21 mouse cellular contexts compared by ENCODE assay signal in genomic region chr5:54005865-54006225, GRCm38 (mm10). TPM values are rescaled to one million over a fixed set of nuclear protein-coding genes. Genes with fewer than 3 reads are reported as not detected.
DNase-seq lines count a peak whose midpoint lies in the region; ATAC-seq and TF ChIP-seq lines count a peak whose summit lies in the region.
"Had no signal": no experiment of that assay in that cellular context is flagged by ENCODE, and none has a peak within 500 bp of the region (broad histone marks: within the 10 kb centered on the region; RNA-seq: fewer than 3 reads in every experiment).

No protein-coding gene starts in this region.

- no peak overlapping the region for H3K4me2 ChIP-seq in embryonic facial prominence, embryonic 11.5 days (ENCODE audit: low read depth, low read length)
- H3K4me2 ChIP-seq: forebrain, embryonic 13.5 days; heart, embryonic 12.5 days; hindbrain, embryonic 15.5 days had no signal

- H3K9ac ChIP-seq in embryonic facial prominence, embryonic 11.5 days (replicated peaks; ENCODE audit: low read length) = no peak overlapping the region
- H3K9ac ChIP-seq: forebrain, embryonic 13.5 days; forebrain, postnatal 0 days; heart, embryonic 12.5 days; hindbrain, embryonic 15.5 days had no signal

- no peak for TF ChIP-seq CTCF in layer of hippocampus, adult 2 months (conservative IDR thresholded peaks at IDR 0.05)
- TF ChIP-seq CTCF in spleen, adult 2 months (IDR thresholded peaks at IDR 0.05; ENCODE audit: extremely low read depth, insufficient read depth, insufficient read length, insufficient replicate concordance) = no peak

- H3K4me1 ChIP-seq in embryonic facial prominence, embryonic 11.5 days (ENCODE audit: control insufficient read depth, insufficient read depth, low read length) = no peaks in the 10 kb centered on the region; the same call in 1 of the 2 replicates
- peaks cover 16% of the 10 kb centered on the region for H3K4me1 ChIP-seq in embryonic facial prominence, embryonic 10.5 days
- H3K4me1 ChIP-seq in spleen, adult 2 months (ENCODE audit: control insufficient read depth, insufficient read depth, insufficient read length) = peaks cover 7% of the 10 kb centered on the region

- DNase-seq in embryonic facial prominence, embryonic 11.5 days (ENCODE audit: low spot score) = peak; percentile 36
- DNase-seq in embryonic facial prominence, embryonic 10.5 days (ENCODE audit: low spot score) = no peak
- no peak for DNase-seq in layer of hippocampus, adult 2 months (ENCODE audit: low spot score in 2 of 2)
- DNase-seq in layer of hippocampus, postnatal 10 days (ENCODE audit: low spot score in 2 of 2) = no peak
- DNase-seq in spleen, adult 2 months (ENCODE audit: low read depth in 1 of 2, low spot score in 2 of 2) = no peak
- DNase-seq in spleen, postnatal 14 days (ENCODE audit: low spot score in 2 of 2) = no peak
- no peak for DNase-seq in right cerebral cortex, postnatal 14 days
- DNase-seq: adrenal gland, adult 2 months; adrenal gland, postnatal 25 days; cerebellum, adult 18-20 months; cerebellum, adult 9-11 months; cerebellum, postnatal 36 days; forebrain, postnatal 0 days; gastrocnemius, postnatal 36 days; heart, adult 18-20 months had no signal

- no peaks in the 10 kb centered on the region for H3K27me3 ChIP-seq in embryonic facial prominence, embryonic 11.5 days (ENCODE audit: control insufficient read depth, insufficient read depth, low read length)
- no peaks in the 10 kb centered on the region for H3K27me3 ChIP-seq in embryonic facial prominence, embryonic 10.5 days (replicated peaks; ENCODE audit: low read depth, poor library complexity, severe bottlenecking)
- no peaks in the 10 kb centered on the region for H3K27me3 ChIP-seq in spleen, adult 2 months (ENCODE audit: control insufficient read depth, insufficient read depth, low read length)
- H3K27me3 ChIP-seq: CH12.LX; forebrain, embryonic 13.5 days; heart, embryonic 12.5 days; hindbrain, embryonic 15.5 days; Patski had no signal

- no peak overlapping the region for H3K4me3 ChIP-seq in embryonic facial prominence, embryonic 11.5 days (ENCODE audit: low read depth, low read length)
- no peak overlapping the region for H3K4me3 ChIP-seq in embryonic facial prominence, embryonic 10.5 days
- no peak overlapping the region for H3K4me3 ChIP-seq in layer of hippocampus, adult 2 months
- no peak overlapping the region for H3K4me3 ChIP-seq in spleen, adult 2 months (ENCODE audit: extremely low read depth, insufficient read depth, insufficient read length)
- H3K4me3 ChIP-seq: forebrain, embryonic 13.5 days; heart, embryonic 12.5 days; hindbrain, embryonic 10.5 days; hindbrain, embryonic 15.5 days had no signal

- TF ChIP-seq POLR2A in spleen, adult 2 months (IDR thresholded peaks at IDR 0.05; ENCODE audit: low read depth, low read length) = no peak

- H3K9me3 ChIP-seq in embryonic facial prominence, embryonic 11.5 days (replicated peaks; ENCODE audit: control insufficient read depth, low read length) = no peaks in the 10 kb centered on the region
- H3K9me3 ChIP-seq in embryonic facial prominence, embryonic 10.5 days = no peaks in the 10 kb centered on the region
- H3K9me3 ChIP-seq: forebrain, embryonic 13.5 days; heart, embryonic 12.5 days; hindbrain, embryonic 10.5 days; hindbrain, embryonic 15.5 days had no signal

- H3K27ac ChIP-seq in embryonic facial prominence, embryonic 11.5 days (replicated peaks; ENCODE audit: low read depth, low read length) = no peak overlapping the region
- H3K27ac ChIP-seq in embryonic facial prominence, embryonic 10.5 days (replicated peaks) = no peak overlapping the region
- H3K27ac ChIP-seq in layer of hippocampus, adult 2 months = peak overlapping the region; percentile 20; the same call in 1 of the 2 replicates
- peak overlapping the region; percentile 64 for H3K27ac ChIP-seq in spleen, adult 2 months (ENCODE audit: insufficient read depth, low read length)
- H3K27ac ChIP-seq: forebrain, embryonic 13.5 days; hindbrain, embryonic 10.5 days; hindbrain, embryonic 15.5 days had no signal

- ATAC-seq in embryonic facial prominence, embryonic 11.5 days (replicated peaks; ENCODE audit: insufficient number of reproducible peaks, low FRiP score, low TSS enrichment, low read depth) = no peak
- ATAC-seq: forebrain, embryonic 13.5 days; forebrain, postnatal 0 days had no signal

- no peaks in the 10 kb centered on the region for H3K36me3 ChIP-seq in embryonic facial prominence, embryonic 11.5 days (replicated peaks; ENCODE audit: control insufficient read depth, insufficient read depth, low read depth, low read length)
- H3K36me3 ChIP-seq in embryonic facial prominence, embryonic 10.5 days (replicated peaks) = no peaks in the 10 kb centered on the region; the same call in 1 of the 2 replicates
- no peaks in the 10 kb centered on the region for H3K36me3 ChIP-seq in spleen, adult 2 months (ENCODE audit: control insufficient read depth, insufficient read depth, low read length)
- H3K36me3 ChIP-seq: heart, embryonic 12.5 days; hindbrain, embryonic 15.5 days had no signal

- WGBS in embryonic facial prominence, embryonic 11.5 days = 24% methylated on average over 6 of the region's 6 CpGs
- 29% methylated on average over 6 of the region's 6 CpGs for WGBS in embryonic facial prominence, embryonic 10.5 days
- WGBS in spleen, adult 2 months = 61% methylated on average over 6 of the region's 6 CpGs

RNA-seq across cellular contexts. Expression of gene Stim2, which starts 7.5 kb away (rescaled TPM):
- 18.6 and 20.1 TPM in 2 replicates for polyA plus RNA-seq in embryonic facial prominence, embryonic 11.5 days (2014; fragmentation: Nextera tagmentation; extraction: Ambion mirVana)
- polyA plus RNA-seq in embryonic facial prominence, embryonic 10.5 days (2016; fragmentation: Nextera tagmentation; extraction: Ambion mirVana) = 13.9 and 14.3 TPM in 2 replicates
- 100 to 1,000 TPM; 168 to 172 TPM for total RNA-seq in layer of hippocampus, adult 2 months (2021)
- total RNA-seq in layer of hippocampus, postnatal 10 days (2021) = 10 to 100 TPM; 66.0 to 77.4 TPM
- 12.6 and 15.5 TPM in 2 replicates for polyA plus RNA-seq in spleen, adult 2 months (2012; rRNA removed)

Comparison
In these comparisons a context has a peak if more than half of its experiments do, and no peak if none do; other contexts are left out.
1. H3K27ac ChIP-seq: peak in layer of hippocampus, adult 2 months (single experiment) and spleen, adult 2 months (single experiment); none in embryonic facial prominence, embryonic 11.5 days (single experiment) and embryonic facial prominence, embryonic 10.5 days (single experiment).